Mouse (Mus musculus): ENCODE measurements around the gene N4bp1. TPM values are rescaled to one million over a fixed set of nuclear protein-coding genes. Genes with fewer than 3 reads are reported as not detected.

The N4bp1 gene
- total RNA-seq, 4 experiments from 2014 or later: 15.8 to 17.9 (median 16.3) TPM

DNA sequence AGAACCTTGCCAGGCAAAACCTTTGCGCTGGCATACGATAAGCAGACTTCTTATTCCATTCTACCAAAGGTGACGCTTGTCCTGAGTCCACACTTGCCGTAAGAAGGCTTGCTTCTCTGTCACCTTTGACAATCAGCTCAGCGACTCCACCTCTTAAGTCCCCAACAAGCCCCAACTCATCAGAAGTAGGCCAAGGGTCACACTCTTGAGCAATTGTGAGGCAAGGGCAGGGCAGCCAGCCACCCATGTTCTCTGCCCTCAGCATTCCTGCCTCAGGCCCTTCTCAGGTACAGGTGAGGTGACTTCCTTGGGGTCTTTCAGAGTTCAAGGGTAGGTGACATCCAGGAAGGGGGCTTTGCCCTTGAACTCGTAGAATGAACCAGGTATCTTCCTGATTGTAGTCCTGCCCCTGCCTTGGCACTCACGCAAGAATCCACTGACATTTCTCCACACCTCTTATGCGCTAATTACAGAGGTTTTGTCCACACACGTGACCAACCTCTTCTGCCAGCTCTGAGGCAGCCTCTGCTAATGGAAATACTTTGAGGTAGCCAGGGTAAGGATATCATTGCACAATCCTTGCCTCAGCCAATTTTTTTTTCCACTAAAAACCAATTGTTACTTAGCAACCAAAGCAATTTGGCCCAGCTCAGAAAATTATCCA lies 118.4 kb downstream of the N4bp1 start:
- no peak for DNase-seq (ENCODE audit: low spot score)

- DNase-seq (ENCODE audit: low spot score): no peak
Measured at GRCm38 (mm10) chr8:86765669-86766068, 119.4 kb downstream of the N4bp1 start.

- DNase-seq (ENCODE audit: low spot score): no peak
Measured at GRCm38 (mm10) chr8:86765155-86765554, 119.9 kb downstream of the N4bp1 start.

DNA sequence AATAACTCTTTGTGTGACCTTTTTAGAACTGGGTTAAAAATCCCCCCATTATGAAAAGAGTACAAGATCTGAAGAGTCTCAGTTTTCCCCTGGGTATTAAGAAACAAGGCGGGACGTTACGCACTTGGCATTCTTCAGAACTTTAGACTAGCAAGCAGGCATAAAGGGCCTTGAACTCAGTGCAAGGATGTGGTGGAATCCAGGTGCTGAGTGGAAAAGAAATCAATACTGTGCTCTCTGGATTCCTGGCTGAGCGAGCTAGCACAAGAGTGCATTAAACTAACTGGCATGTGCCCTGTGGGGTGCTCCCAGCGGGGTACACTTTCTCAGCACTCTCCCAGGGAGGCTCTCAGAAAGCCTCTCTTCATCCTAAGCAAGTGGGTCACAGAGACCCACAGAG lies 122.3 kb downstream of the N4bp1 start:
- no peak for DNase-seq (ENCODE audit: low spot score)

- DNase-seq (ENCODE audit: low spot score): no peak
Measured at GRCm38 (mm10) chr8:86760746-86761145, 124.3 kb downstream of the N4bp1 start.

- DNase-seq (ENCODE audit: low spot score): no peak
Measured at GRCm38 (mm10) chr8:86759090-86759491, 126.0 kb downstream of the N4bp1 start.

DNA sequence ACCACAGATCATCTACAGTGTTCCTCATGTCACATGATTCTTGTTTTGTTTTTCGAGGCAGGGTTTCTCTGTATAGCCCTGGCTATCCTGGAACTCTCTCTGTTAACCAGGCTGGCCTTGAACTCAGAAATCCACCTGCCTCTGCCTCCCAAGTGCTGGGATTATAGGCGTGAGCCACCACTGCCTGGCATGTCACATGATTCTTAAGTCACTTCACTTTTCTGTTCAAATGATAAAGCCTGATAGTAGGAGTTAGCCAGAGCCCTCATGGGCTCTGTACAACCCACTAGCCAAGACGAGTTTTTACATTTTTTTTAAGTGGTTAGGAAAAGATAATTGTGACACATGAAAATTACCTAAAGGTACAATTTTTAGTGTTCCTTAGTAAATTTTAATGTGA lies 126.4 kb downstream of the N4bp1 start:
- no peak for DNase-seq (ENCODE audit: low spot score)

Other genes starting within 250 kb of the N4bp1 start
- gene Gm10638, start 139.6 kb downstream of the N4bp1 start, total RNA-seq (2022): 1 to 10 TPM; 1.8 to 4.4 (median 3.0) TPM
- gene Siah1a, start 139.3 kb downstream of the N4bp1 start, total RNA-seq (2022): 10 to 100 TPM; 11.1 to 14.3 (median 12.8) TPM

All from heart, adult 8-10 months (tissue).